Mouse (Mus musculus) neural tube, embryonic 11.5 days (tissue): ENCODE results near the gene Cyp4x1. TPM values are rescaled to one million over a fixed set of nuclear protein-coding genes. Genes with fewer than 3 reads are reported as not detected.

ENCODE experiments used
- ATAC-seq: fragments of 200-750 bp; cut with Nextera tagmentation; 2 replicates; pipeline ENCODE4 v1.8.0; 2017; ENCODE audit warnings: moderate number of reproducible peaks, mild to moderate bottlenecking, moderate TSS enrichment, moderate library complexity; ENCODE audit not compliant: insufficient read depth, low FRiP score, low TSS enrichment
- DNase-seq: peaks from one replicate; pipeline ENCODE4 v3.0.0-alpha.2; 2015; ENCODE audit warnings: low spot score
- H3K27ac ChIP-seq: fragments of 300-500 bp; sonication (generic); 2 replicates; pipeline ENCODE4 v1.5.1; 2014; ENCODE audit warnings: low read depth, mild to moderate bottlenecking, low read length
- H3K27me3 ChIP-seq: fragments of 300-500 bp; sonication (generic); 2 replicates; pipeline ENCODE4 v1.6.1; 2014; ENCODE audit warnings: mild to moderate bottlenecking, low read length, mixed read lengths; ENCODE audit not compliant: control insufficient read depth, insufficient read depth
- H3K36me3 ChIP-seq: fragments of 300-500 bp; sonication (generic); 2 replicates; pipeline ENCODE4 v1.6.1; 2014; ENCODE audit warnings: mild to moderate bottlenecking, low read length, moderate library complexity, mixed read lengths; ENCODE audit not compliant: control insufficient read depth, insufficient read depth
- H3K4me1 ChIP-seq: fragments of 300-500 bp; sonication (generic); 2 replicates; pipeline ENCODE4 v1.6.1; 2014; ENCODE audit warnings: low read length, mixed read lengths; ENCODE audit not compliant: control insufficient read depth, insufficient read depth
- H3K4me2 ChIP-seq: fragments of 300-500 bp; sonication (generic); 2 replicates; pipeline ENCODE4 v1.6.1; 2014; ENCODE audit warnings: low read depth, mild to moderate bottlenecking, moderate library complexity
- H3K4me3 ChIP-seq: fragments of 300-500 bp; sonication (generic); 2 replicates; pipeline ENCODE4 v1.5.1; 2014; ENCODE audit warnings: low read depth, low read length
- H3K9ac ChIP-seq: fragments of 300-500 bp; sonication (generic); 2 replicates; pipeline ENCODE4 v1.6.1; 2014; ENCODE audit warnings: mild to moderate bottlenecking, low read length
- H3K9me3 ChIP-seq: fragments of 300-500 bp; sonication (generic); 2 replicates; pipeline ENCODE4 v1.6.1; 2016; ENCODE audit warnings: low read length; ENCODE audit not compliant: control insufficient read depth
- WGBS: fragments of 180-500 bp; shearing (Covaris S2); extraction: QIAGEN DNeasy Blood & Tissue Kit; methylation state at CpG from one replicate; pipeline ENCODE4 v1.1.7; 2014; 5-methylcytosine and 5-hydroxymethylcytosine counted together
- polyA plus RNA-seq: library from polyadenylated mRNA; unstranded; fragments of >200 nt; fragmentation: Nextera tagmentation; extraction: Ambion mirVana; gene quantifications from 2 replicates; pipeline ENCODE4 v1.2.1, GENCODE M21; 2014

Cyp4x1 gene
- polyA plus RNA-seq, 1 experiment from 2014 or later = 2.3 TPM

DNA sequence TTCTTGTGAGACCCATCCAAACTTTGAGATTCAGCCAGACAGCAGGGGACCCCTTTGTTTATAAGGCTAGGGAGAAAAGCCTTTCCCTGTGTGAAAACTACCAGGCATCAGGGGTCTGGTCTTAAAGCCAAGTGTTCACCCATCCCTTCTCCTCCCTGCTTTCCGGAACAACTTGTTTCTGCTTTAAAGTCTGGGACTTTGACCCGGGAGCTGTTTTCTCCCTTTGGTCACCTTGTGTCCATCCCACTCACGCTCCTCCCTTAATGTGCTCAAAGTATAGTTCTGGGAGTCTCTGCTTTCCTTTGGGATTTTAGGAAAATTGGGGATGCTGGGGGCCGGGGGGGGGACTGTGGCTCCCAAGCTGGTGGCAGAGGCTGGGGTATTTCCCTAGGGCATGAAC is 47.8 kb downstream of the Cyp4x1 start:
- H3K27me3 ChIP-seq = peaks cover 5% of the 10 kb centered on the region; the same call in 1 of the 2 replicates
- no peaks in the 10 kb centered on the region for H3K36me3 ChIP-seq
- 64% methylated on average over 4 of the region's 4 CpGs for WGBS
- ATAC-seq (no peak), DNase-seq (no peak)
- no peak overlapping the region for H3K4me2 ChIP-seq
- no peaks in the 10 kb centered on the region for H3K9me3 ChIP-seq
- H3K4me1 ChIP-seq = no peaks in the 10 kb centered on the region
- no peak overlapping the region for H3K27ac ChIP-seq
- no peak overlapping the region for H3K9ac ChIP-seq
- H3K4me3 ChIP-seq = no peak overlapping the region

DNA sequence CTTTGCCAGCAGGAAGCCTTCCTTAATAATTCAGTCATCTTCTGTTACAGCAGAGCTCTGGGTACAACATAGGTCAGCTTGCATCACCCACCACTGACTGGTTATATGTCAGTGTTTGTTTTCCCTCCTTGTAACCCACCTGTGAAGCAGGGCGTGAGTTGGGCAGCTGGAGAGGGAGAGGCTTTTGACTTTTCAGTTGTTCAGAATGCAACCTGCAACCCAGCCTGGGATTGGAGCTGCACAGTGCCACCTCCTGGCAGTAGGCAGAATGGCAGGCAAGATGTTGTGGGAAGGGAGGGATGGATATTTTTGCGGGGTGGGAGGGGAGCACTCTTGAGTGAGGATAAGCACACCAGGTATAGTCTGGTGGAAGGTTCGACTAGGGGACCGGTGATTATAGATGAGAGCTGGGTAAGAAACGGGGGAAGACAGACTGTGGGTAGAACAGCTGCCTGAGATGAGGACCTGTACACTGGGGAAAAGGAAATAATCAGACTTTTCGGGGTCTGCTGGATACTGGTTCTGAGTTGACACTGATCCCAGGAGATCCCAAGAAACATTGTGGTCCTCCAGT is 48.5 kb downstream of the Cyp4x1 start:
- Histone ChIP-seq H3K27ac (no peak overlapping the region), H3K9me3 (no peaks in the 10 kb centered on the region), H3K36me3 (no peaks in the 10 kb centered on the region), H3K4me2 (no peak overlapping the region), H3K9ac (no peak overlapping the region), H3K27me3 (peaks cover 5% of the 10 kb centered on the region; the same call in 1 of the 2 replicates), H3K4me1 (no peaks in the 10 kb centered on the region), H3K4me3 (no peak overlapping the region)
- peak; percentile 78 for DNase-seq
- peak; percentile 18 for ATAC-seq
- WGBS = 20% methylated on average over 6 of the region's 6 CpGs

GRCm38 (mm10) chr4:115083031-115083430 is 51.0 kb downstream of the Cyp4x1 start:
- H3K4me1 ChIP-seq = peaks cover 11% of the 10 kb centered on the region; the same call in 1 of the 2 replicates
- H3K4me2 ChIP-seq = no peak overlapping the region

GRCm38 (mm10) chr4:115079821-115080349 is 54.2 kb downstream of the Cyp4x1 start:
- no peak overlapping the region for H3K27ac ChIP-seq
- ATAC-seq (peak; percentile 1; the same call in 1 of the 2 replicates), DNase-seq (no peak)
- peak overlapping the region; percentile 30; the same call in 1 of the 2 replicates for H3K9ac ChIP-seq
- WGBS = 8% methylated on average over 5 of the region's 5 CpGs
- no peaks in the 10 kb centered on the region for H3K9me3 ChIP-seq
- H3K4me1 ChIP-seq = peaks cover 11% of the 10 kb centered on the region; the same call in 1 of the 2 replicates
- no peaks in the 10 kb centered on the region for H3K27me3 ChIP-seq
- no peak overlapping the region for H3K4me3 ChIP-seq
- H3K36me3 ChIP-seq = no peaks in the 10 kb centered on the region
- no peak overlapping the region for H3K4me2 ChIP-seq

More at GRCm38 (mm10) chr4:115083031-115083430, 51.0 kb downstream of the Cyp4x1 start:
- Histone ChIP-seq H3K27ac (no peak overlapping the region), H3K9me3 (no peaks in the 10 kb centered on the region), H3K9ac (no peak overlapping the region), H3K27me3 (peaks cover 3% of the 10 kb centered on the region; the same call in 1 of the 2 replicates), H3K4me3 (no peak overlapping the region), H3K36me3 (no peaks in the 10 kb centered on the region)
- ATAC-seq (no peak), DNase-seq (peak; percentile 8)
- WGBS = 82% methylated on average over 3 of the region's 3 CpGs

- Histone ChIP-seq H3K36me3 (no peaks in the 10 kb centered on the region), H3K27me3 (no peaks in the 10 kb centered on the region), H3K4me2 (no peak overlapping the region), H3K9me3 (no peaks in the 10 kb centered on the region), H3K27ac (0 out of 2 replicates have a peak overlapping the region, but pooled peaks have one; percentile 42), H3K9ac (peak overlapping the region; percentile 39), H3K4me1 (peaks cover 11% of the 10 kb centered on the region; the same call in 1 of the 2 replicates), H3K4me3 (no peak overlapping the region)
- peak; percentile 74 for DNase-seq
- WGBS = 19% methylated on average over 10 of the region's 10 CpGs
- ATAC-seq = peak; percentile 84
Observed at GRCm38 (mm10) chr4:115078892-115079820, 54.9 kb downstream of the Cyp4x1 start.

DNA sequence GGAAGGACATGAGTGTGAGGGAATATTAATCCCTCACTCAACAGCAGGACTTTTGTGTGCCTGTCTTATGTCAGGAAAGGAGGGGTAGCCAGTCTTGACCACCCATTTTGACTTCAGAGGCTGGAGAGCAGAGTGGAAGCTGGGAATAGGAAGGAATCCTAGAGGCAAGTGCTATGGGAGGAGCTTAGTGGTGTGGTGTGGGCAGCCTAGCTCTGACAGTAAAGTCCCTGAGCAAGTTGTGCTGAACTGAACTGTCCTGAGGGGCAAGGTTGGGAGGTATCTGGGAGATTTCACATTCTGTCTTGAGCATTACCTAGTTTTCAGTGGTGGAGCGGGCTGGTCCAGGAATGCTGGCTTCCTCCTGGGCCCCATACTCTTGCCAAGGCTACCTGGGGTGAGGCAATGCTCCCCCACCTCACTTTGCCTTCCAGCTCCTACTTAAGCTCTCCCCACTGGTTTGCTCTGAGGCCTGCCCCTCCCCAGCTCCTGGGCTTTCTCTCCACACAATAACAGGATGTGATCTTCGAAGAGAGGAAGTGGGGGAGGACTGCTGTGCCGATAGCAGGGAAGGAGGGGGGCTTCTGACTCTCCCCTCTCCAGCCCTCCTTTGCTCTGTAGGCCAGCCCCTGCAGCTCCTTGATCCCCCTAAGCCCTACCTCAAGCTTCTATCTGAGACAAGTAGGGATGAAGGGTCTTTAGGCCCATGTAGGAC is 58.7 kb downstream of the Cyp4x1 start:
- no peak overlapping the region for H3K4me3 ChIP-seq
- 57% methylated on average over 3 of the region's 3 CpGs for WGBS
- no peak for ATAC-seq
- DNase-seq = no peak
- H3K36me3 ChIP-seq = no peaks in the 10 kb centered on the region
- peaks cover 11% of the 10 kb centered on the region; the same call in 1 of the 2 replicates for H3K4me1 ChIP-seq
- no peak overlapping the region for H3K9ac ChIP-seq
- H3K4me2 ChIP-seq = no peak overlapping the region
- H3K9me3 ChIP-seq = no peaks in the 10 kb centered on the region
- H3K27ac ChIP-seq = no peak overlapping the region
- H3K27me3 ChIP-seq = no peaks in the 10 kb centered on the region

- DNase-seq (no peak), ATAC-seq (no peak)
- H3K27me3 ChIP-seq = no peaks in the 10 kb centered on the region
- no peaks in the 10 kb centered on the region for H3K36me3 ChIP-seq
- H3K4me3 ChIP-seq = no peak overlapping the region
- no peak overlapping the region for H3K4me2 ChIP-seq
- WGBS = 92% methylated on average over 1 of the region's 1 CpGs
- no peak overlapping the region for H3K9ac ChIP-seq
- H3K4me1 ChIP-seq = peaks cover 8% of the 10 kb centered on the region; the same call in 1 of the 2 replicates
- H3K27ac ChIP-seq = no peak overlapping the region
- H3K9me3 ChIP-seq = no peaks in the 10 kb centered on the region
Observed at GRCm38 (mm10) chr4:115074789-115075188, 59.3 kb downstream of the Cyp4x1 start.

DNA sequence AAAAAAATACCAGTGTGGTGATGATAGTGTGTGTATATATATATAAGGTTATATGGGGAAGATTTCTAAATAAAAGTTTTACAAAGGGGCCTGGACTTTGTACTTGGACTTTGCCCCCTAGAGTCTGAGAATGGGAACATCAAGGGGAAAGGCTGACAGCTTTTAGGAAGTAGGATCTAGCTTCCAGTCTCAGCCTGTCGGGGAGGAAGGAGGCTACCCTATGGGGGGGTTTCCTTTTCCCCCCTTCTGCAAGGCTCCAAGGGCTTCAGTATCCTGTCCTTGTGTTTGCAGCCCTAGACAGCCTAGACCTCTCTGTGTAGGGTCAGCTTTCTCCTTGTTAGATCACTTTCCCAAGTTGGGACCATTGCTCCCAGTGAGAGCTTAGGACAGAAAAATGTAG is 62.4 kb downstream of the Cyp4x1 start:
- no peak for DNase-seq
- H3K27ac ChIP-seq = no peak overlapping the region

More for the DNA sequence above, 62.4 kb downstream of the Cyp4x1 start:
- H3K27me3 ChIP-seq = no peaks in the 10 kb centered on the region
- no peak overlapping the region for H3K4me2 ChIP-seq
- H3K4me3 ChIP-seq = no peak overlapping the region
- no peaks in the 10 kb centered on the region for H3K4me1 ChIP-seq
- H3K36me3 ChIP-seq = no peaks in the 10 kb centered on the region
- ATAC-seq = no peak
- 46% methylated on average over 1 of the region's 1 CpGs for WGBS
- H3K9ac ChIP-seq = no peak overlapping the region
- no peaks in the 10 kb centered on the region for H3K9me3 ChIP-seq
